Mouse (Mus musculus) Patski (cell line): ENCODE results near the gene Mpzl2. TPM values are rescaled to one million over a fixed set of nuclear protein-coding genes. Genes with fewer than 3 reads are reported as not detected.

Source experiments
- ATAC-seq: fragments of 100-300 bp; one replicate; pipeline ENCODE4 v1.8.0; 2021
- CTCF ChIA-PET: fragments of 350-600 bp; sonication (Branson Sonifier 250); formaldehyde crosslinking; loops from one replicate; lab custom pipeline; 2022; ENCODE audit warnings: inconsistent platforms; lab: Charles Lee
- POLR2A ChIA-PET: fragments of 350-600 bp; sonication (Branson Sonifier 250); formaldehyde crosslinking; loops from one replicate; lab custom pipeline; 2022; ENCODE audit warnings: antibody characterized with exemption, inconsistent platforms; lab: Charles Lee
- DNase-seq: peaks from one replicate; pipeline ENCODE4 v3.0.0-alpha.2; 2011; ENCODE audit warnings: low read depth, low spot score
- H3K27me3 ChIP-seq: fragments of 371-371 bp; one replicate; pipeline ENCODE4 v1.5.1; 2021
- CTCF ChIP-seq: fragments of 100-300 bp; IDR thresholded peaks from one replicate; pipeline ENCODE4 v1.5.1; 2021
- in situ Hi-C: fragments of 300-500 bp; cut with MboI; formaldehyde crosslinking; loops from 3 replicates; pipeline ENCODE4 v1.11.1; 2018; ENCODE audit warnings: low pct_unique_long_range_greater_than_20kb, mixed read lengths
- polyA plus RNA-seq: library from polyadenylated mRNA; unstranded; gene quantifications from one replicate; pipeline ENCODE4 v1.2.3, GENCODE M21; 2021

The Mpzl2 gene
- polyA plus RNA-seq, 1 experiment from 2014 or later = not detected

- ATAC-seq (no peak), DNase-seq (no peak)
- CTCF ChIA-PET = no interaction called here
- no peak for TF ChIP-seq CTCF
- H3K27me3 ChIP-seq = peaks cover 46% of the 10 kb centered on the region
- POLR2A ChIA-PET = no interaction called here
- in situ Hi-C loops = no loop called here
Observed at GRCm38 (mm10) chr9:45085741-45086690, 46.4 kb downstream of the Mpzl2 start.

- ATAC-seq (no peak), DNase-seq (no peak)
- ChIA-PET CTCF (no interaction called here), POLR2A (no interaction called here)
- peaks cover 34% of the 10 kb centered on the region for H3K27me3 ChIP-seq
- no peak for TF ChIP-seq CTCF
- in situ Hi-C loops = no loop called here
Observed at GRCm38 (mm10) chr9:45088040-45088439, 48.4 kb downstream of the Mpzl2 start.

GRCm38 (mm10) chr9:45090811-45091210 is 51.2 kb downstream of the Mpzl2 start:
- DNase-seq = no peak
- ATAC-seq = no peak
- H3K27me3 ChIP-seq = peaks cover 32% of the 10 kb centered on the region
- in situ Hi-C loops = no loop called here
- no peak for TF ChIP-seq CTCF
- POLR2A ChIA-PET = no interaction called here
- CTCF ChIA-PET = no interaction called here

- no peak for DNase-seq
- TF ChIP-seq CTCF = no peak
- ChIA-PET CTCF (no interaction called here), POLR2A (no interaction called here)
- H3K27me3 ChIP-seq = peaks cover 30% of the 10 kb centered on the region
- no peak for ATAC-seq
- in situ Hi-C loops = no loop called here
Observed at GRCm38 (mm10) chr9:45092641-45093040, 53.0 kb downstream of the Mpzl2 start.

DNA sequence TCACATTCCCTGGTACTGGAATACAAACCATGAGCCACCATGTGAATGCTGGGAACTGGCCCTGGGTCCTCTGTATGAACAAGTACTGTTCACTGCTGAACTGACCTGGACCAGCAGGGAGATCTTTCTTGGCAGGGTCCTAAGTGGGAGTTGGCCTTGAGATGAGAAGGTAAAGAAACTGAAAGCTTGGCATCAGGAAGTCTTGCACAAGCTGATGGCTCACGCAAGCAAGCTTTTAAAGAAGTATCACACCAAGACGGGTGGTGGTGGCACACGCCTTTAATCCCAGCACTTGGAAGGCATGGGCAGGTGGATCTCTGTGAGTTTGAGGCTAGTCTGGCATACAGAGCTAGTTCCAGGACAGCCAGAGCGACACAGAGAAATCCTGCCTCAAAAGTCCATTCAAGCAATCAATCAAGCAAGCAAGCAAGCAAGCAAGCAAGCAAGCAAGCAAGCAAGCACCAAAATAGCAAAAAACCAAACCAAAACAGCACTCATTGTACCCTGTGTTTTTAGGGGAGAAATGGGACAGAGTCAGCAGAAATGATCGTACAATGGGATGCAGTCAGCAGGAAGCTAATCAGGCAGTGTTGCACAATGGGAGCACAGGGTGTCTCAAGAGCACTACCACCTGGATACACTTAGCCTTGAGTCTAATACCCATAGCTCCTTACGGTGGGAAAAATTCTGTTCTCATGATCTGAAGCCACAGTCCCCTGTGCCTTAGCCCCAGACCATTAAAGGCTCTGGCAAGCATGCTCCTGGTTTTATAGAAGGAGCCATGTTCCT is 55.7 kb downstream of the Mpzl2 start:
- TF ChIP-seq CTCF = no peak
- POLR2A ChIA-PET = no interaction called here
- DNase-seq (no peak), ATAC-seq (no peak)
- CTCF ChIA-PET = no interaction called here
- peaks cover 30% of the 10 kb centered on the region for H3K27me3 ChIP-seq
- in situ Hi-C loops = no loop called here

GRCm38 (mm10) chr9:45097877-45098276 is 58.3 kb downstream of the Mpzl2 start:
- ChIA-PET POLR2A (no interaction called here), CTCF (no interaction called here)
- no peak for TF ChIP-seq CTCF
- DNase-seq = no peak
- ATAC-seq = no peak
- peaks cover 20% of the 10 kb centered on the region for H3K27me3 ChIP-seq
- in situ Hi-C loops = no loop called here

DNA sequence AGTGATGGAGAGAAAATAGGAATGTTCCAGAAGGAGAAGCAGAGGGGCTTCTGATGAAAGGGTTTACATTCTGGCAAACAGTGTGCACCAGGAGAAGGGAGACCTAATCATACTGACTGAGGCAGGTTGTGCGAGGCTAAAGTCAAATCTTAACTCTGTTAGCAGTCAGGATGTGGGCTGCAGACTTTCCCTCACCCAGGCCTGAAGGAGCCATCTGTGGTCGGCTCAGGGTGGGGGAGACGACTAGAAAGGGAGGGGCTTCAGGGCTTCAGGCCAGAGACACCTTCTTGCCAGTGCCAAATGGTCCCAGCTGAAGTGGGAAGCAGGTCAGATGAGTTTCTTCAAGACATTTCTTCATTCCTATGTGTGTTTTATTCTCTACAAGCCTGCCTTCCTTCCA is 58.8 kb downstream of the Mpzl2 start:
- no peak for DNase-seq
- no peak for TF ChIP-seq CTCF
- ChIA-PET POLR2A (no interaction called here), CTCF (no interaction called here)
- H3K27me3 ChIP-seq = peaks cover 20% of the 10 kb centered on the region
- ATAC-seq = no peak
- in situ Hi-C loops = no loop called here

DNA sequence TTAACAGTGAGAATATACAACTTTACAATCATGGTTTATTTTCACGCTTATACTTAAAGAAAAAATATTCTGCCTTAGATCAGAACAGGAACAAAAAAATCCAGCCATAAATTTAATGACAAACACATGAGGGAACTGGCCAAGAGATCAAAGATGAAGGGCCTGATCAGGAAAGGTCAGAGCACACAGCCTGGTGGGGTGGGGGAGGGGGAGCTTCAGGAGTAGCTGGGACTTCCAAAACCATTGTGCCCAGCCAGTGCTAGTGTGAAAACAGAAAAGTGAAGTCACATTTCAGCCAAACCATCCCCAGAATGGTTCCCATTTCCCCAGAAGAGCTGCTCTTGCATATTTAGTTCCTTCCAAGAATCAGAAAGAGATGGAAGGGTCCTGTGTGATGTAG is 62.9 kb downstream of the Mpzl2 start:
- TF ChIP-seq CTCF = no peak
- DNase-seq (no peak), ATAC-seq (no peak)
- POLR2A ChIA-PET = no interaction called here
- in situ Hi-C loops = no loop called here
- CTCF ChIA-PET = no interaction called here
- peaks cover 5% of the 10 kb centered on the region for H3K27me3 ChIP-seq

- DNase-seq = no peak
- ChIA-PET POLR2A (no interaction called here), CTCF (no interaction called here)
- no peak for TF ChIP-seq CTCF
- in situ Hi-C loops = no loop called here
- H3K27me3 ChIP-seq = peaks cover 5% of the 10 kb centered on the region
- no peak for ATAC-seq
Observed at GRCm38 (mm10) chr9:45103211-45103979, 63.8 kb downstream of the Mpzl2 start.

Other genes starting within 250 kb of the Mpzl2 start
- 7.3 TPM for gene Tmem25, start 240.5 kb upstream of the Mpzl2 start, polyA plus RNA-seq
- 3.3 TPM for gene Ttc36, start 236.7 kb upstream of the Mpzl2 start, polyA plus RNA-seq
- gene Kmt2a, start 158.5 kb upstream of the Mpzl2 start, polyA plus RNA-seq = 22.2 TPM
- gene Atp5l, start 119.1 kb upstream of the Mpzl2 start, polyA plus RNA-seq = 440 TPM
- gene Ube4a, start 74.2 kb upstream of the Mpzl2 start, polyA plus RNA-seq = 44.1 TPM
- gene Cd3g, start 59.4 kb upstream of the Mpzl2 start, polyA plus RNA-seq = not detected
- not detected for gene Cd3d, start 58.0 kb upstream of the Mpzl2 start, polyA plus RNA-seq
- gene Cd3e, start 30.2 kb upstream of the Mpzl2 start, polyA plus RNA-seq = not detected
- 3.1 TPM for gene Mpzl3, start 15.4 kb downstream of the Mpzl2 start, polyA plus RNA-seq
- gene Jaml, start 39.4 kb downstream of the Mpzl2 start, polyA plus RNA-seq = not detected
- gene Scn2b, start 78.0 kb downstream of the Mpzl2 start, polyA plus RNA-seq = not detected
- not detected for gene Scn4b, start 98.6 kb downstream of the Mpzl2 start, polyA plus RNA-seq
- not detected for gene BC049352, start 142.2 kb downstream of the Mpzl2 start, polyA plus RNA-seq
- gene Tmprss4, start 164.3 kb downstream of the Mpzl2 start, polyA plus RNA-seq = not detected
- not detected for gene Il10ra, start 229.3 kb downstream of the Mpzl2 start, polyA plus RNA-seq